Mouse (Mus musculus) embryonic facial prominence, embryonic 15.5 days (tissue): ENCODE data around the gene Sh3d21. TPM values are rescaled to one million over a fixed set of nuclear protein-coding genes. Genes with fewer than 3 reads are reported as not detected.
"Not testable (repeated sequence)": the region's sequence is repeated elsewhere in the genome, so short reads cannot be mapped to it uniquely, and the experiment has no call there.

Source experiments
- ATAC-seq: fragments of 200-750 bp; cut with Nextera tagmentation; 2 replicates; pipeline ENCODE4 v1.8.0; 2017; ENCODE audit warnings: low read depth, moderate TSS enrichment; ENCODE audit not compliant: insufficient number of reproducible peaks, low FRiP score, low TSS enrichment
- H3K27ac ChIP-seq: fragments of 300-500 bp; sonication (generic); replicated peaks from 2 replicates; pipeline ENCODE4 v1.5.1; 2015; ENCODE audit warnings: mild to moderate bottlenecking, inconsistent platforms
- H3K27me3 ChIP-seq: fragments of 300-500 bp; sonication (generic); 2 replicates; pipeline ENCODE4 v1.6.1; 2015; ENCODE audit warnings: inconsistent platforms
- H3K36me3 ChIP-seq: fragments of 300-500 bp; sonication (generic); 2 replicates; pipeline ENCODE4 v1.6.1; 2015; ENCODE audit warnings: mild to moderate bottlenecking, inconsistent platforms
- H3K4me1 ChIP-seq: fragments of 300-500 bp; sonication (generic); 2 replicates; pipeline ENCODE4 v1.6.1; 2015; ENCODE audit warnings: inconsistent platforms
- H3K4me2 ChIP-seq: fragments of 300-500 bp; sonication (generic); replicated peaks from 2 replicates; pipeline ENCODE4 v1.6.1; 2015; ENCODE audit warnings: mild to moderate bottlenecking, inconsistent platforms
- H3K4me3 ChIP-seq: fragments of 300-500 bp; sonication (generic); replicated peaks from 2 replicates; pipeline ENCODE4 v1.5.1; 2015; ENCODE audit warnings: mild to moderate bottlenecking, inconsistent platforms
- H3K9ac ChIP-seq: fragments of 300-500 bp; sonication (generic); 2 replicates; pipeline ENCODE4 v1.6.1; 2015; ENCODE audit warnings: inconsistent platforms
- H3K9me3 ChIP-seq: fragments of 300-500 bp; sonication (generic); replicated peaks from 2 replicates; pipeline ENCODE4 v1.6.1; 2016; ENCODE audit warnings: inconsistent platforms
- WGBS: fragments of 180-500 bp; shearing (Covaris S2); methylation state at CpG from one replicate; pipeline ENCODE4 v1.1.7; 2015; 5-methylcytosine and 5-hydroxymethylcytosine counted together
- polyA plus RNA-seq: library from polyadenylated mRNA; unstranded; fragments of >200 nt; fragmentation: Nextera tagmentation; extraction: Ambion mirVana; gene quantifications from 2 replicates; pipeline ENCODE4 v1.2.1, GENCODE M21; 2015

The Sh3d21 gene
- polyA plus RNA-seq, 1 experiment from 2014 or later = 16.8 TPM

DNA sequence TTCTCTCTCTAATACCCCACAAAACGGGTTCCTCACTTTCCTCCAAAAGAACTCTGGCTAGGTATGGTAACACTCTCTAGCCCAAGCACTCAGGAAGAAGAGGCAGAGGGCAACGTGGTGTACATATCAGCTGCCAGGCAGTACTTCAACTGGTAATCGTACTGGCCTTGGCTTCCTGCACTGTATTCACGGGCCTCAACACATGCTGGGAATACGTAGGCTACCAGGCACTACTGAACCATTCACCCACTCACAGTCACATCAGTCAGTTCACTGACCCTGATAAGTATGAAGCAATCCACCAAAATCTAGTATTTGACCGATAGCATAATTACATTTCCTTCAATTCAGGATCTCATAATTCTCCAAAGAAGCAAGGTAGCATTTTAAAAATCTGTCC lies 36.3 kb upstream of the Sh3d21 start:
- H3K4me1 ChIP-seq = peaks cover 45% of the 10 kb centered on the region
- no peak overlapping the region for H3K9ac ChIP-seq
- no peaks in the 10 kb centered on the region for H3K9me3 ChIP-seq
- peak overlapping the region; percentile 76 for H3K4me3 ChIP-seq
- peak overlapping the region; percentile 58 for H3K4me2 ChIP-seq
- ATAC-seq = no peak
- peaks cover 4% of the 10 kb centered on the region; the same call in 1 of the 2 replicates for H3K36me3 ChIP-seq
- WGBS = 79% methylated on average over 6 of the region's 6 CpGs
- H3K27ac ChIP-seq = no peak overlapping the region
- no peaks in the 10 kb centered on the region for H3K27me3 ChIP-seq

DNA sequence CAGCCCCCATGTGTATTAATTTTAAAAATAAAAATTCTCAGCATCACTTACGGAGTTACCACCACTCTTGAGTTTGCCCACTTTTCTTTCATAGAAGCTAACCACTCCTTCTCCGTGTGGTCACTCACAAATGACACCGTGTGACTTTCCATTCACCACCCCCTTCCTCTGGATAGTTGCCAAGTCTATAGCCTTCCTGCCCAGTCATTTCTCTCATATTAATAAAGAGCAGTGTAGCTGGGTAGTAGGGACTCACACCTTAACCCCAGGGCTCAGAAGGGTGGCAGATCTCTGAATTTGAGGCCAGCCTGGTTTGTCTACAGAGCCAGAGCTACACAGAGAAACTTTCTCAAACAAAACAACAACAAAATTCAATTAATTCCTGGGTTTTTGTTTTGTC lies 34.2 kb upstream of the Sh3d21 start:
- H3K4me3 ChIP-seq = no peak overlapping the region
- no peak overlapping the region for H3K4me2 ChIP-seq
- no peak for ATAC-seq

DNA sequence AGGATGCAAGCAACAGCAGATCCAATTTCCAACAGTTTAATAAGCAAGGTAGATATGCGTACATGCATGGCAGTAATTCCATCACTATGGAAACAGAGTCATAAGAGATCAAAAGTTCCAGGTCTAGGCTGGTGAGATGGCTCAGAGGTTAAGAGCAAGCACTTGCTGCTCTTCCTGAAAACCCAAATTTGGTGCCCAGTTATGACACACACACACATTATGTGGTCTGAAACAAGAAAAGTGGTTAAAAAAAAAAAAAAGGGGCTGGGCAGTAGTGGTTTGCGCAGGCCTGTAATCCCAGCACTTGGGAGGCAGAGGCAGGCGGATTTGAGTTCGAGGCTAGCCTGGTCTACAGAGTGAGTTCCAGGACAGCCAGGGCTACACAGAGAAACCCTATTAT lies 31.6 kb upstream of the Sh3d21 start:
- H3K9ac ChIP-seq = no peak overlapping the region
- ATAC-seq = no peak
- no peaks in the 10 kb centered on the region for H3K27me3 ChIP-seq
- H3K4me3 ChIP-seq = no peak overlapping the region
- H3K36me3 ChIP-seq = peaks cover 22% of the 10 kb centered on the region
- H3K4me1 ChIP-seq = peaks cover 24% of the 10 kb centered on the region
- H3K9me3 ChIP-seq = no peaks in the 10 kb centered on the region
- WGBS = 83% methylated on average over 4 of the region's 4 CpGs
- no peak overlapping the region for H3K27ac ChIP-seq
- H3K4me2 ChIP-seq = no peak overlapping the region

More for the DNA sequence above, 34.2 kb upstream of the Sh3d21 start:
- no peaks in the 10 kb centered on the region for H3K27me3 ChIP-seq
- peaks cover 15% of the 10 kb centered on the region; the same call in 1 of the 2 replicates for H3K36me3 ChIP-seq
- H3K4me1 ChIP-seq = peaks cover 34% of the 10 kb centered on the region
- WGBS = 82% methylated on average over 3 of the region's 3 CpGs
- H3K27ac ChIP-seq = no peak overlapping the region
- no peak overlapping the region for H3K9ac ChIP-seq
- no peaks in the 10 kb centered on the region for H3K9me3 ChIP-seq

DNA sequence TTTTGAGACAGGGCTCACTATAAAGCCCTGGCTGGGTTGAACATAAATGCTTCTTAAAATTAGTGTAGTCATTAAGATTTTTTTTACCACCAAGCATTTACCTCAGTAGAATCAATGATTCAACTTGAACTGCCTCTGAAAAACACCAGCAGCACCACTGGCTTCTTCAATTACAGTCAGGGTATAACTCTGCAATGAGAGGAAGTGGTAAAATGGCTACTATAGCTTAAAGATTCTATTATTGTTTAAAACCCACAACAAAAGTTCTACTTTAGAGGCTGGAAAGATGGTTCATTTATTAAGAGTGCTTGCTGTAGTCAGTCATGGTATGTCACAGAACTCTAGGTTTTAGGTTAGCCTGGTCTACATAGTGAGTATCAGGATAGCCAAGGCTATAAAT lies 30.9 kb upstream of the Sh3d21 start:
- H3K4me1 ChIP-seq = peaks cover 17% of the 10 kb centered on the region; the same call in 1 of the 2 replicates
- no peak overlapping the region for H3K27ac ChIP-seq
- no peaks in the 10 kb centered on the region for H3K27me3 ChIP-seq
- no peak overlapping the region for H3K4me3 ChIP-seq
- peaks cover 22% of the 10 kb centered on the region for H3K36me3 ChIP-seq
- ATAC-seq = no peak
- H3K9me3 ChIP-seq = no peaks in the 10 kb centered on the region
- H3K9ac ChIP-seq = no peak overlapping the region
- H3K4me2 ChIP-seq = no peak overlapping the region

DNA sequence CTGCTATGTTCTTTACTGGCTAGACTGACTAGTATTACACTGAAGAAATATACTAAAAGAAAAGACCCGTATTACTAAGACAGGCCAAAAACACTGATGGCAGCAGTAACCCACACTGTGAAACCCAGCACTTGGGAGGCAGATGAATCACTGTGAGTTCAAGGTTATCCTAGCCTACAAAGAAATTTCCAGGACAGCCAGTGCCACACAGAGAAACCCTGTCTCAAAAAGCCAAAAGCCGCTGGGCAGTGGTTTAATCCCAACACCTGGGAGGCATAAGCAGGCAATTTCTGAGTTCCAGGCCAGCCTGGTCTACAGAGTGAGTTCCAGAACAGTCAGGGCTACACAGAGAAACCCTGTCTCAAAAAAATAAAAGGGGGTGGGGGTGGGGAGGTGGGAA lies 27.3 kb upstream of the Sh3d21 start:
- H3K4me3 ChIP-seq = no peak overlapping the region
- no peak for ATAC-seq
- no peaks in the 10 kb centered on the region for H3K9me3 ChIP-seq
- no peak overlapping the region for H3K9ac ChIP-seq
- H3K4me2 ChIP-seq = no peak overlapping the region
- no peak overlapping the region for H3K27ac ChIP-seq
- peaks cover 33% of the 10 kb centered on the region for H3K36me3 ChIP-seq
- H3K4me1 ChIP-seq = 0 out of 2 replicates have a peak, but pooled peaks cover 4% of the 10 kb centered on the region
- H3K27me3 ChIP-seq = no peaks in the 10 kb centered on the region
- WGBS = 86% methylated on average over 2 of the region's 2 CpGs

DNA sequence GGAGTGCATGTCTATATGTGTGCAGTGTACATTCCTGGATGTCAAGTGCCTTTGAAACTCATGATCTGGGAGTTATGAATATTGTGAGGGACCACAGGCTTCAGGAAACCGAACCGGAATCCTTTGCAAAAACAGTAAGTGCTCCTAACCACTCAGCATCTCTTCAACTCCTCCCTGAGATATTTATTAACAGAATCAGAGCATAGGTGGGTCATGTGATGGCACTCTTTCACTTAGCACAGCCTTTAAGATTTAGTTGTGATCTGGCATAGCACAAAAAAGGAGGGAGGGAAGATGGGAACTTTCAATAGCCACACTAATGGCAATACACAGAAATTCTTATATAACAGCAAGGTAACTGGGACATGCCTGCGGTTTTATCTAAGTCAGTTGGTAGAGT lies 23.8 kb upstream of the Sh3d21 start:
- Histone ChIP-seq H3K9ac (no peak overlapping the region), H3K36me3 (peaks cover 36% of the 10 kb centered on the region), H3K4me3 (no peak overlapping the region), H3K4me1 (0 out of 2 replicates have a peak, but pooled peaks cover 4% of the 10 kb centered on the region), H3K4me2 (no peak overlapping the region), H3K27me3 (no peaks in the 10 kb centered on the region), H3K9me3 (no peaks in the 10 kb centered on the region), H3K27ac (no peak overlapping the region)
- 95% methylated on average over 3 of the region's 3 CpGs for WGBS
- ATAC-seq = no peak

DNA sequence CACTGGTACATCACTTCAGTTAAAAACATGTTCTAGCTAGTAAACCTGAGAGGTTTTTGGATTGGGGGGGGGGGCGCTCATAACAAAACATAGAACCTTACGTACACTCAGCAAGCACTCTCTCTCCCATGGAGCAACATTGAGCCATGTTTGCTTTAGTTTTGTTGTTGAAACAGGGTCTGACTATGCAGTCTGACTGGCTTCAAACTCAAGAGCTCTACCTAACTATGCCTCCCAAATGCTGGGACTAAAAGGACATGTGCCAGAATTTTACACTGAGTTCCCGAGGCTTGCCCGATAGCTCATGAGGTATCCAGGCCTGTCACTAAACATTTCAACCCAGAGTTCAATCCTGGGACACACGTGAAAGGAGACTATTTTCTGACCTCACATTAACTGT lies 19.7 kb upstream of the Sh3d21 start:
- Histone ChIP-seq H3K27me3 (no peaks in the 10 kb centered on the region), H3K4me3 (no peak overlapping the region), H3K9ac (no peak overlapping the region), H3K36me3 (peaks cover 44% of the 10 kb centered on the region), H3K4me2 (no peak overlapping the region), H3K4me1 (peaks cover 5% of the 10 kb centered on the region; the same call in 1 of the 2 replicates), H3K27ac (no peak overlapping the region), H3K9me3 (no peaks in the 10 kb centered on the region)
- 85% methylated on average over 5 of the region's 5 CpGs for WGBS
- ATAC-seq = no peak

DNA sequence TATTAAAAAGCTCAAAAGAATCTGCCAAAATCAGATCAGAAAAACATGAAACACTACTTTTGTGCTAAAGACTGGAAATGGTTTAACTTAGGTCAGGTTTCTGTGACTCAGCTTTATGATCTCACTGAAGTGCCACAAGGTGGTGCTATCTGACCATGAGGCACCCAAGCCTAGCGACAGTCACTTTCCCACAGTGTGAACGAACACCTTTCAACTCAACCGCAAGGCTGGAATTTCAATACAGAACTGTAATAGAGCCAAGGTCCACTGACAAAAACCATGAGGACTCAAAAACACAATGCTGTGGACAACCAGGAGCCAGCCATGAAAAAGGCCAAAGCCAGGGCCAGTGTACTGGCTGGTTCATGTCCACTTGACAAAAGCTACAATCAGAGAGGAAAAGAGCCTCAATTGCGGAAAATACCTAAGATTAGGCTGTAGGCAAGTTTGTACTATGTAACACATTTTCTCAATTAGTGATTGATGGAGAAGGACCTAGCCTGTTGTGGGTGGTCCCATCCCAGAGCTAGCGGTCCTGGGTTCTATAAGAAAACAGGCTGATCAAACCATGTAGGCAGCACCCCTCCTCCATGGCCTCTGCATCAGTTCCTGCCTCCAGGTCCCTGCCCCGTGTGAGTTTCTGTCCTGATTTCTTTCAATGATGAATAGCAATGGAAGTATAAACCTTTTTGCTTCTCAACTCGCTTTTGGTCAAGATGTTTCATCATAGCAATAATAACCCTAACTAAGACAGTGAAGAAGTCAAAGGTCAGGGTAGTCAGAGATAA lies 18.1 kb upstream of the Sh3d21 start:
- peaks cover 52% of the 10 kb centered on the region for H3K36me3 ChIP-seq
- no peak overlapping the region for H3K9ac ChIP-seq
- peaks cover 4% of the 10 kb centered on the region; the same call in 1 of the 2 replicates for H3K4me1 ChIP-seq
- WGBS = 51% methylated on average over 7 of the region's 7 CpGs
- no peak overlapping the region for H3K4me3 ChIP-seq
- ATAC-seq = no peak
- no peak overlapping the region for H3K27ac ChIP-seq
- H3K9me3 ChIP-seq = no peaks in the 10 kb centered on the region
- no peaks in the 10 kb centered on the region for H3K27me3 ChIP-seq
- no peak overlapping the region for H3K4me2 ChIP-seq

DNA sequence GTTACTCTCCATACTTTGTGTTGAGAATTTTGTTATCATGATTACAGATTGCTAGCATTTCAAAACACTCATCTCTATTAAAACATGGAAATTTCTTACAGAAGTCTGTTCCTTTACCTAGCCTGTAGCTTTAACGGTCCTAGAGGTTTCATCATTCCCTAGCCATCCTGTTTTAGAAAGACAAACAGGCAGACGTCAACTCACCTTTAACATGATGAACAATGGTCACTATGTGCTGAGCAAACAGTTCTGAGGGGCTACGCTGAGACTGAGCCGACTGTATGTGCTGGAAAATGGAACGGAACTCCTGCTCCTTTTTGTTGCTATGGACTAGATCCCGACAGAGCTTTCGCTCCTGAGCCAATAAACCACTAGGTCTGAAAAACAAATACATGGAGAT lies 12.7 kb upstream of the Sh3d21 start:
- 90% methylated on average over 7 of the region's 7 CpGs for WGBS
- peaks cover 72% of the 10 kb centered on the region for H3K36me3 ChIP-seq
- ATAC-seq = not testable (repeated sequence)

DNA sequence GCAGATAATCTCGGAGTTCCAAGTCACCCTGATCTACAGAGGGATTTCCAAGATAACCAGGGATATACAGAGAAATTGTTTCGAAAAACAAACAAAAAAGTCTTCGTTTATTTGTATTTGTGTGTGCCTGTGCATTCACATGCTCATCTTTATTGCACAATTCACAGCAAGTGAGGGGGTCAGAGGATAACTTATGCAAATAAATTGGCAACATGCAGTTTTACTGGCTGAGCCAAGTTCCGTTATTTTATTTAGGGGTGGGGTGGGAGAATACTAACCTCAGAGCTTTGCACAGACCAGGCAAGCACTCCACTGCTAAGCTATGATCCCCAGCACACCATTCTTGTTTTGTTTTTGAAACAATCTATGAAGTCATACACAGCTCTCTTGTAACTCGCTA lies 10.5 kb upstream of the Sh3d21 start:
- Histone ChIP-seq H3K9ac (no peak overlapping the region), H3K27me3 (no peaks in the 10 kb centered on the region), H3K4me2 (no peak overlapping the region), H3K4me3 (no peak overlapping the region), H3K9me3 (no peaks in the 10 kb centered on the region), H3K36me3 (peaks cover 78% of the 10 kb centered on the region), H3K27ac (no peak overlapping the region), H3K4me1 (no peaks in the 10 kb centered on the region)
- no peak for ATAC-seq
- 91% methylated on average over 5 of the region's 5 CpGs for WGBS

More for the DNA sequence above, 12.7 kb upstream of the Sh3d21 start:
- H3K27me3 ChIP-seq, H3K9ac ChIP-seq, H3K4me3 ChIP-seq, H3K27ac ChIP-seq, H3K4me1 ChIP-seq, H3K4me2 ChIP-seq, H3K9me3 ChIP-seq: not testable (repeated sequence)

DNA sequence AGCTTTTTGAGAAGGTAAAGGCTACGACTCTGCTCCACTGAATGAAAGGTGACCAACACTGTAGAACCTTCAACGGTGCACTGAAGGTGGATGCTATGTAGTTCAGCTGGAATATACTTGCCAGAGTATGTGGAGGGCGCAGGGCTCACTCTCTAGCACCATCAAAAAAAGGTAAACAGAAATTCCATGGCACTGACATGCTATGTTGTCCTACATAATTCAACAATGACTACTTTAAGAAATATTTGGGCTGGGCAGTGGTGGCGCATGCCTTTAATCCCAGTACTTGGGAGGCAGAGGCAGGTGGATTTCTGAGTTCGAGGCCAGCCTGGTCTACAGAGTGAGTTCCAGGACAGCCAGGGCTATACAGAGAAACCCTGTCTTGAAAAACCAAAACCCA lies 7.4 kb upstream of the Sh3d21 start:
- WGBS = 96% methylated on average over 5 of the region's 5 CpGs
- not testable (repeated sequence) for H3K9me3 ChIP-seq, H3K4me2 ChIP-seq, H3K9ac ChIP-seq, H3K4me3 ChIP-seq, H3K4me1 ChIP-seq, ATAC-seq, H3K27me3 ChIP-seq, H3K27ac ChIP-seq
- peaks cover 84% of the 10 kb centered on the region for H3K36me3 ChIP-seq

DNA sequence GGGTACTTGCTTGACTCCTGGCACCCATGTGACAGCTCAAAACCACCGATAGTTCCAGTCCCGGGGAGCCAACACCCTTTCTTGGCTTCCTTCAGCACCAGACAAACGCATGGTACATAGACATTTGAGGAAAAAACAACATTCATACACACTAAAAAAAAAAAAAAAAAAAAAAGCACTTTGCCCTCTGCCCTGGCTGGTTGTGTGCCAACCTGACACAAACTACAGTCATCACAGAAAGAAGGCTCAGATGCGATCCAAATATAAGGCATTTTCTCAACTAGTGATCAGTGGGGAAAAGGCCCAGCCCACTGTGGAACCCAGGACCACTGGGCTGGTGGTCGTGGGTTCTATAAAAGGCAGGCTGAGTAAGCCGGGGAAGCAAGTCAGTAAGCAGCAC lies 5.6 kb upstream of the Sh3d21 start:
- no peak overlapping the region for H3K4me2 ChIP-seq
- 90% methylated on average over 6 of the region's 6 CpGs for WGBS
- H3K27ac ChIP-seq = no peak overlapping the region
- H3K36me3 ChIP-seq = peaks cover 70% of the 10 kb centered on the region
- no peak overlapping the region for H3K9ac ChIP-seq
- H3K4me3 ChIP-seq = no peak overlapping the region
- no peak for ATAC-seq
- 0 out of 2 replicates have a peak, but pooled peaks cover 5% of the 10 kb centered on the region for H3K4me1 ChIP-seq
- no peaks in the 10 kb centered on the region for H3K9me3 ChIP-seq
- H3K27me3 ChIP-seq = no peaks in the 10 kb centered on the region
